Mouse (Mus musculus): ENCODE results near the gene Fto. TPM values are rescaled to one million over a fixed set of nuclear protein-coding genes. Genes with fewer than 3 reads are reported as not detected.

The Fto gene
- total RNA-seq, 2 experiments from 2014 or later, result 69.3 to 76.3 TPM

GRCm38 (mm10) chr8:91324271-91324670 is 10.9 kb downstream of the Fto start:
- no peak for DNase-seq

- no peak for DNase-seq
Observed at GRCm38 (mm10) chr8:91324916-91325315, 11.6 kb downstream of the Fto start.

GRCm38 (mm10) chr8:91326018-91326417 is 12.7 kb downstream of the Fto start:
- no peak for DNase-seq

GRCm38 (mm10) chr8:91326946-91327345 is 13.6 kb downstream of the Fto start:
- DNase-seq, result no peak

GRCm38 (mm10) chr8:91327471-91328205 is 14.3 kb downstream of the Fto start:
- no peak for DNase-seq

GRCm38 (mm10) chr8:91329056-91329455 is 15.7 kb downstream of the Fto start:
- DNase-seq, result no peak

GRCm38 (mm10) chr8:91329461-91329850 is 16.1 kb downstream of the Fto start:
- DNase-seq, result no peak

- DNase-seq, result no peak
Observed at GRCm38 (mm10) chr8:91338389-91339154, 25.2 kb downstream of the Fto start.

- DNase-seq, result no peak
Observed at GRCm38 (mm10) chr8:91339651-91340050, 26.3 kb downstream of the Fto start.

GRCm38 (mm10) chr8:91340746-91341145 is 27.4 kb downstream of the Fto start:
- no peak for DNase-seq

GRCm38 (mm10) chr8:91342196-91342595 is 28.9 kb downstream of the Fto start:
- DNase-seq, result no peak

GRCm38 (mm10) chr8:91342798-91343197 is 29.5 kb downstream of the Fto start:
- no peak for DNase-seq

- no peak for DNase-seq
Observed at GRCm38 (mm10) chr8:91344659-91345058, 31.3 kb downstream of the Fto start.

- DNase-seq, result no peak
Observed at GRCm38 (mm10) chr8:91347146-91347545, 33.8 kb downstream of the Fto start.

- no peak for DNase-seq
Observed at GRCm38 (mm10) chr8:91347595-91347994, 34.3 kb downstream of the Fto start.

- no peak for DNase-seq
Observed at GRCm38 (mm10) chr8:91349816-91350215, 36.5 kb downstream of the Fto start.

GRCm38 (mm10) chr8:91350628-91351027 is 37.3 kb downstream of the Fto start:
- DNase-seq, result no peak

- DNase-seq, result no peak
Observed at GRCm38 (mm10) chr8:91352598-91352997, 39.3 kb downstream of the Fto start.

GRCm38 (mm10) chr8:91353062-91353461 is 39.7 kb downstream of the Fto start:
- DNase-seq, result no peak

- no peak for DNase-seq
Observed at GRCm38 (mm10) chr8:91353907-91354306, 40.6 kb downstream of the Fto start.

- DNase-seq, result no peak
Observed at GRCm38 (mm10) chr8:91355301-91355905, 42.1 kb downstream of the Fto start.

GRCm38 (mm10) chr8:91355956-91356699 is 42.8 kb downstream of the Fto start:
- no peak for DNase-seq
